Mouse (Mus musculus) liver (tissue): ENCODE data around the gene Gm21994.
"Not testable (repeated sequence)": the region's sequence is repeated elsewhere in the genome, so short reads cannot be mapped to it uniquely, and the experiment has no call there.

Experiments used
- DNase-seq: peaks from one replicate; pipeline ENCODE4 v3.0.0-alpha.2; 2020; ENCODE audit warnings: mixed read lengths

The Gm21994 gene

GRCm38 (mm10) chr2:150255491-150255890, at the start of gene Gm21994:
TSS of gene Gm21994 (minus strand) at chr2:150255591.
- not testable (repeated sequence) for DNase-seq

GRCm38 (mm10) chr2:150299096-150299495, 43.7 kb upstream of the Gm21994 start:
- no peak for DNase-seq

- DNase-seq, result no peak
These were observed 38.3 kb upstream of the Gm21994 start for GRCm38 (mm10) chr2:150293669-150294068.

DNA sequence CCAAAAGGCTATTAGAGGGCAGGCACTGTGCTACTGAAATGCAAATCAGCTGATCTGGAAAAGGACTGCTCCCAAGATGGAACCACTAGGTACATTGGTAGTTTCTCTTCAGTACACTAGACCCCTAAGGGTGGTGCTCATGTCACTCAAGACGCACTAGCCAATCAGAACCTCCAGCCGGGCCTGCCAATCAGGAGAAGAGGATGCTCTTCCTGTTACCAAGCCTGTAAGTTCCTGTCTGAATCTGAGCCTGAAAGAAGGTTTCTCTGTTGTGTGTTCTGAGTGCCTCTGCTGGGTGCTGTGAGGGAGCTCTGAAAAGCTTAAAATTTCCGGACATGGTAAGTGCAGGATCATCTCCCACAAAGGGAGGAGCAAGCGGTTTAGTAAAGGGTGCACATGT, 1.9 kb upstream of the Gm21994 start, which contains the start of gene Gm14124:
TSS of gene Gm14124 (plus strand) at position 227 of the 400 bp plus-strand sequence.
- DNase-seq, result not testable (repeated sequence)

GRCm38 (mm10) chr2:150256861-150257260, 1.5 kb upstream of the Gm21994 start:
- not testable (repeated sequence) for DNase-seq

- no peak for DNase-seq
These were observed 12.2 kb downstream of the Gm21994 start for GRCm38 (mm10) chr2:150243211-150243610.

- DNase-seq, result not testable (repeated sequence)
These were observed 32.1 kb downstream of the Gm21994 start for GRCm38 (mm10) chr2:150223263-150223662.

- not testable (repeated sequence) for DNase-seq
These were observed 37.0 kb downstream of the Gm21994 start for GRCm38 (mm10) chr2:150218363-150218725.

- peak; percentile 17 for DNase-seq
These were observed 37.6 kb downstream of the Gm21994 start, which contains the start of gene Zfp937 for GRCm38 (mm10) chr2:150217600-150218362. TSS of gene Zfp937 (plus strand) at chr2:150218073.
